Mouse (Mus musculus) heart, postnatal 10 days (tissue): ENCODE measurements around the gene Btg1. TPM values are rescaled to one million over a fixed set of nuclear protein-coding genes. Genes with fewer than 3 reads are reported as not detected.

Source experiments
- DNase-seq, 2 experiments: peaks; one replicate each; pipeline ENCODE4 v3.0.0; 2021
- intact Hi-C: fragments of 180-260 bp; cut with DNase I; formaldehyde crosslinking; loops from one replicate; pipeline ENCODE4 v1.15.1; 2025
- total RNA-seq, 2 experiments: library from RNA; stranded (reverse); gene quantifications; 2 replicates each; pipeline ENCODE4 v1.2.3; 2021

Gene Btg1
- total RNA-seq, 2 experiments from 2014 or later = 55.0 to 81.0 TPM

DNA sequence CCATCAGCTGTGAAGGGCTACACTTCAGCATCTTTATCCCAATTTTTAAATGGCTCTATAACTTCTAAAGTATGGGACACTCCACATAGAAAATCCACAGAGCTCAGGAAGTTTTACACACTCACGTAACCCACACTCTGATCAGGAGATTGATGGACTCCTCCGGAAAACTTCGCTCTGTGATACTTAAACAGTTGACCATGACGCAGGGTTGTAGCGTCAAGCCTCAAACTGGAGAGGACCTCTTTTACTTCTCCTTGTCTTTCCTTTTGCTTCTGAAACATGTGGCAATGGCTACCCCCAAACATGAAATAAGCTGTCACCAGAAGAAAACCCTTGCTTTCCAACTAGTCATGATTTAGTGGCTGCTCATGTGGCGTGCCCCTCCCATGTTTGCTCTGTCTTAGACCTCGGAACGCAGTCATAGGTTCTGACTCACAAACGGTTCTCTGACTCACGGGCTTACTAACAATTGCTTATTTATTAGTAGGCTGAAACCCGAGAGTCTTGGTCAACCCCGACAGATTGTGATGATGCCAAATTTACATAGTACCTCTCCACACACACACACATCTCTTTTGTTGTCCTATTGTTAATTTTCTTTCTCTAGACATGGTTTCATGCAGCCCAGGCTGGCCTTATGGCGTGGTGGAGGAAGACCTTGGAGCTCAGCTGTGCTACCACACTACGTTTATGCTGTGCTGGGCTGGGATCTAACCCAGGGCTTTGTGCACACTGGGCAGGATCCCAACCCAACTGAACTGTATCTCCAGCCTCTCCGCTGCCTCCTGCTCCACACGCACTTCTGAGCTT is 11.5 kb downstream of the Btg1 start:
- intact Hi-C loops = no loop called here
- DNase-seq = no peak

DNA sequence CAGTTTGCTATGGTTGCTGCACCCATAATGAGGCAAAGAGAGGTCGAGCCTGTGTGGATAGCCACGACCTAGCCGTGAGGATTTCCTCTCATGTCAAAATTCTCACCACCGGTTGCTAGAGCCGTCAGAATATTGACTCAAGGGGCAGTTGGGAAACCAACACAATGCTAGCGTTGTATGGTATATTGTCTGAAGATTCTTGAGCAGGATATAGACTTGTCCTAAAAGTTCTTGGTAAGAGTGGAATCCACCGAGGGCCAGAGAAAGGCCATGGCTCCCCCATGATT is 12.1 kb downstream of the Btg1 start:
- intact Hi-C loops = no loop called here
- DNase-seq = no peak

- intact Hi-C loops = no loop called here
- DNase-seq = no peak
These were observed 13.3 kb downstream of the Btg1 start for GRCm38 (mm10) chr10:96630110-96630509.

DNA sequence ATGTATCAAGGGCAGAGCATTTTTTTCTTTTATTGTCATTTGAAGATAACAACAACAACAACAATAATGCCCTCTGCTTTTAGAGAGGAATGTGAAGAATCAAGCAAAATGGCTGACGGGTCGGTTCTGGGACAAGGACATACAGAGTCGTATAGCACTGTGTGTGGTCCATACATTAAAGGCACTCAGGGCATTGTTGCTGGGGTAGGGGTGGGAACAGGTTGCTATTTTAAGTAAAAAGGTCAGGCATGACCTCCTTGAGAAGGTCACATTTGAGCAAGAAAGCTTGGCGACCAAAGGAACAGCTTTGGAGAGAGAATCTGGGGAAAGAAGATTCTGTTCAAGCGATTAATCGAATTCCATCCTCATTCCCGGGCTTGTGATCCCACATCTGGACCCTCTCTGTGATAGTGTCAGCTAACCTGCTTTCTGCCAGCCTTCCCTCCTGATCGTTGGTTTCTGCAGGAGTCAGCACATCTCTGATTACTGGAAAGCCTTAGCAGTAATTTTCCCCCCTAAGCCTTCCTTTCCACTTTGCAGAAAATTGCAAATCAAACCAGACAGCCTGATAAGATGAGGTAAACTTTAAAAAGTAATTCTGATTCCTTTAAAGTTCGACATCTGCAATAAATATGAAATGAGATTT is 14.4 kb downstream of the Btg1 start:
- no peak for DNase-seq
- intact Hi-C loops = no loop called here

- intact Hi-C loops = no loop called here
- no peak for DNase-seq
These were observed 15.7 kb downstream of the Btg1 start for GRCm38 (mm10) chr10:96632271-96633144.

DNA sequence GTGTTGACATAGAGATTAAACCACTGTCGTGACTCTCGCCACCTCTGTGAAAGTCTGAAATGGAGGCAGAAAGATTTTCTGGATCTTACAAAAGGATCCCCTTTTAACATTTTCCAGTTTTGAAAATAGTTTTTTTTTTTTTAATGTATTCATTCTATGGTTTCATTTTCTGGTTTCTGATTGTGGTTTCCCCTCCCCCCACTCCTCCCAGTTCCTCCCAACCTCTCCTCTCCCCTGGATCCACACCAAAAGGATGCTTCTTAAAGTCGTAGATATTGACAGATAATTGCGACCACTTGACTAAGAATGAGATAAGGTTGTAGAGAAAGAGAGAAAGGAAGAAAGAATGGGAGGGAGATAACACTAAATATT is 16.3 kb downstream of the Btg1 start:
- intact Hi-C loops = no loop called here
- no peak for DNase-seq

DNA sequence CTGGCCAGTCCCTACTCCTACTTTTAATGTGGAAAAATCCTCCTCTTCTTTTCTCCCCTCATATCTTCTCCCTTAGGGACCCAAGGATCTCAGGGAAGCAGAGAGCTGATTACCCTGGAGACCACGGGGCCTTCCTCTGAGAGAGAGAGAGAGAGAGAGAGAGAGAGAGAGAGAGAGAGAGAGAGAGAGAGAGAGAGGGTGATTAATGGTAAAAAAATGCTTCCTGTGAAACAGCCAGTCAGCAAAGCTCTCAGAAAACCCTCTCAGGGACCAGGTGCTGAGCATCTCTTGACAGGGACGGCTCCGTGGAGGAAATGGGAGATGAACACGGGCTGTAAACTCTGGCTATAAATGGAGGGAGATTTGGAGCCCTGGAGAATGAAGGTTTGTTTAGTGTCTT is 18.7 kb downstream of the Btg1 start:
- intact Hi-C loops = no loop called here
- DNase-seq = no peak

- DNase-seq = no peak
- intact Hi-C loops = no loop called here
These were observed 21.7 kb downstream of the Btg1 start for GRCm38 (mm10) chr10:96638477-96638876.

DNA sequence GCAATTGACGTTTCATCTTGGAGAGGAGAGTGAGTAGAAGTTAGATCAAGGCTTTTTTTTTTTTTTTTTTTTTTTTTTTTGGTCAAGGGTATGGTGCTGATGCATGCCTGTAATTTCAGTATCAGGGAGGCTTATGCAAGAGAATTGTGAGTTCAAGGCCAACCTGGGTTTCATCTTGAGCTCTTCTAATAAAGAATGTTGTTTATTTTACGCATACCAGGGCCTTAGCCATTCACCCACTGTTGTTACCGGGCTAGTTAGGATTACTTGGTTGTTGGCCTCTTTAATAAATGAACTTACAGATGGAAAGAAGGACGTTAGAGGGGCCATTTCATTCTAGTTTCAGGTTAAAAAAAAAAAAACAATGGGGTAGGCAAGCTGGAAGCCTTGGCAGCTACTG is 25.2 kb downstream of the Btg1 start:
- no peak for DNase-seq
- intact Hi-C loops = no loop called here

DNA sequence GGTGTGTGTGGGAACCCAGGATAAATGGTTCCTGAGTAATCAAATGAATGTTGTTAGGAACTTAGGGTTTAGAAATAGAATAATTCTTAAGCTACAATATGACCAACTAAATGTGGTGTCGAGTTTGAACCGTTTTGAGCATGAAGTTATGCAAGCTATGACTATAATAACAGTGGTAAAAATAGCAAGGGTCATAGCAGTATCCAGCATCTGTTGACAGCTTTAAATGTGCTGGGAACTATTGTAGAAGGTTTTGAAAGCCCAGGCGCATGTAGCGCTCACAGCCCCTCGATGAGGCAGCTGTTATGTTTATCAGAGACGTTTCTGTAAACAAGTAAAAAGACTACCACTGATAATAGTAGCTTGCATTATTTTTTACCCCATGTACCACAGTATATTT is 25.9 kb downstream of the Btg1 start:
- peak; percentile 31 to 36 for DNase-seq
- intact Hi-C loops = no loop called here

- intact Hi-C loops = loop anchor here (5.0 kb wide), 1 partner anchor 82 kb away; no protein-coding TSS in a partner anchor
These were observed 28.4 kb downstream of the Btg1 start for GRCm38 (mm10) chr10:96645183-96645582.

DNA sequence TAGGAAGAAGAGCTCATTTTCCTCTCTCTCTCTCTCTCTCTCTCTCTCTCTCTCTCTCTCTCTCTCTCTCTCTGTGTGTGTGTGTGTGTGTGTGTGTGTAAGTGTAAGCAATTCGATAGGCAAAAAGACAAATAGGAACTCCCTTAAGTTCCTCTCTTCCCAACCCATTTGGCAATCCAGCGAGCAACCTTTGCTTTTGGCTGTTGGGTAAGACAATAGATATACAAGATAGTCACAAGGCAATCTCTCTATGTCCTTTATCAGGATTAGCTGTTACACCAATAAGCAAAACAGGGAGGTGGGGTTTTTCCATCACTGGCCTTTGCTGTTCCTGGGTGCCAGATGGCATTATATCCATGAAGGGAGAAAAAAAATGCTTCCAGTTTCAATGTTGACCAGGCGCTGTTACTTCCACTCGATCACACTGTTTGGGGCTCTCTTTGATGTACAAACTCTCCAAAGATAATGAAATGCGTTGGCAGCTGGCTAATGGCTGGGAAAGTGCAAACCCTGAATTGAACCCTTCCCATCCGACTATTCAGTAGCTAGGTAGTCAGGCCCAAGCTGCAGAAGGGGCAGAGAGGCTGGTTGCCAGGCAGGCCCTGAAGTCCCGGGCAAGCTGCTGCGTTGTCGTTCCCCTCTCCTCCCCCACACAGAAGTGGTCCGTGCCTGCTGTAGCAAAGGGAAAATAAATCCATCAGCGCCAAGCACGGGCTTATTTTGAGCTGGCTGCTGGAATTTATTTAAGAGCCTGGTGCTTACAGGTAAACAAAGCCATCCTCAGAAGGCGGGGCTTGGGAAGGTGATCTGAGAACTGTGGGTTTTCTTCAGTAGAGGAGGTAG is 29.4 kb downstream of the Btg1 start:
- DNase-seq = peak in 1 of 2 experiments; percentile 19
- intact Hi-C loops = loop anchor here (5.0 kb wide), 1 partner anchor 81 kb away; no protein-coding TSS in a partner anchor

More at GRCm38 (mm10) chr10:96645183-96645582, 28.4 kb downstream of the Btg1 start:
- DNase-seq = no peak

GRCm38 (mm10) chr10:96646867-96647462 is 30.2 kb downstream of the Btg1 start:
- no peak for DNase-seq
- intact Hi-C loops = loop anchor here (5.0 kb wide), 1 partner anchor 80 kb away; no protein-coding TSS in a partner anchor

DNA sequence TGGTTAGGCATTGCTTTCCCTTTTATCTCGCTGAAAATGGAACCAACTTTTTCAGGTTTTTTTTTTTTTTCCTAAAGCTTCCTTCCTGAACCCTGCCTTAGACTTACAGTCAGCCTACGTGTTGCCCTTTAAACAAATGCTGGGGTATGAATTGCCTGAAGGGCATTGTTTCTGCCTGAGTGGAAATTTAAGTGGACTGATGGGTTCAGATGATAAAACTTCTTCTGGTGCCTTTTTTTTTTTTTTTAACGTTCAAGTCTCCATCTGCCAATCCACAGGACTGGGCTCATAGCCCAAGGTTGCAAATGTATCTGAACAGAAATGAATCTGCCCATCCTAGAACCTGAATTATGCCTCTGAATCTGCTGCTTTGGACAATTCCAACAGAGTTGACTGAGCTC is 31.4 kb downstream of the Btg1 start:
- intact Hi-C loops = loop anchor here (5.0 kb wide), 1 partner anchor 79 kb away; no protein-coding TSS in a partner anchor
- DNase-seq = no peak

GRCm38 (mm10) chr10:96649524-96649923 is 32.7 kb downstream of the Btg1 start:
- intact Hi-C loops = loop anchor here (5.0 kb wide), 1 partner anchor 78 kb away; no protein-coding TSS in a partner anchor
- DNase-seq = no peak

DNA sequence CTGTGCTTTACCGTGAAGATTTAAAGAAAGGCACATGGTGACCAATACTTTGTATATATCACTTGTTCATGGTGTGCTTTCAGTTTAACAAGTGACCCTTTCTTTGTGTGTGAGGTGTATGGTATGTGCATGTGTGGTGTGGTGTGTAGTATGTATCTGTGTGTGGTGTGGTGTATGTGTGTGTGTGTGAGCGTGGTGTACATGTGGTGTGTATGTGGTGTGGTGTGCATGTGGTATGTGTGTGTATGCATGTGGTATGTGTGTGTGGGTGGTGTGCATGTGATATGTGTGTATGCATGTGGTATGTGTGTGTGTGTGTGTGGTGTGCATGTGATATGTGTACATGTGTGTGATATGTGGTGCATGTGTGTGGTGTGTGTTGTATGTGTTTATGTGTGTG is 35.6 kb downstream of the Btg1 start:
- intact Hi-C loops = no loop called here
- DNase-seq = no peak

DNA sequence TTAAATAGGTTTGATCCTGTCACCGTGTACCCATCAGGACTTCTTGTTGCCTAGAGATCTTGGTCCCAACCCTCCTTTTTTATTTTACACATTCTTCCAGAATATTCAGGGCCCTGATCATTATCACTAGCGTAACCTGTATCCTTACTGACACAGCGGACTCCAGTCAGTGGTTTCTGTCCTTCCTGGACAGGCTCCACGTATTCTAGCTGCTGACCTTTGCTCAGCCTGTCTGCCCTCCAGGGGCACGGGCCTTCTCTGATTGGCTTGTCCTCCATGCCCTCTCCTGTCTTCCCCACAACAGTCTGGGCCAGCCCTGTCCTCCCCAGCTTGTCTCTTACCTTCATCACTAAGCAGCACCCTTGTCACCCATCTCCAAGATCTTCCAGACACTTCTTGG is 36.2 kb downstream of the Btg1 start:
- intact Hi-C loops = no loop called here
- DNase-seq = no peak

DNA sequence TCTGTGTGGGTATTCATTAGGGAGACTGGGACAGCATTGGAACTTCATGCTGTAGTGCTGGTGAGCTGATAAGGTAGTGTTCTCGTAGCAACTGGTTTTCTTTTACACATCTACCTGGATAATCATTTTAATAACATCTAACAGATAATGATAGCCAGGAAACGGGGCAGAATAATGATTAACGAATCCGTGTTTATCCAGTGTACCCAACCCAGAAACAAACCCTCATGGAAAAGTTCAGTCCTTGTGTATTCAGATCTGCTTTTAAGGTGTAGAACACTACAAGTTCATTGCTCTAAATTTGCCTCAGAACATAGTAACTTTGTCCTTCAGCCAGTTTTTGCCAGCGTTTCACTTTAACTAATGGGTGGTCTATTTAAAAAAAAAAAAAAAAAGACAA is 37.3 kb downstream of the Btg1 start:
- intact Hi-C loops = no loop called here
- no peak for DNase-seq

- no peak for DNase-seq
These were observed 37.8 kb downstream of the Btg1 start for GRCm38 (mm10) chr10:96654576-96654975.

DNA sequence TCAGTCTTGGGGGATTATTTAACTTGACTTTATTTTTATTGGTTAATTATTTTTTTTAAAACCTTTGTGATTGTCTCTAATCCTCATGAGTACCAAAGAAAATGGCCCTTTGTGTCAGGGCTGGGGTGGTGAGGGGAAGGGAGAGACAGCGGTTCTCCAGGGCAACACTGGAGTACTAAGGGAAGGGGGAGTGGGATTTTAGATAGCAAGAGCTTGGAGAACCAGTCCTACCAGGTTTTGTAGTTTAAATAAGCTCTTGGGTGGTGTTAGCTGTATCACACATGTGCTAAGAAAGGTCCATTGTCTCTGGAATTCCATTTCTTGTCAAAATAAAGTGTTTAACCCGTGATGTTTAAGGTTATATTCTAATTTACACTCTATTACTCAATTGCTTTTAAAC is 38.3 kb downstream of the Btg1 start:
- no peak for DNase-seq
- intact Hi-C loops = no loop called here

More at GRCm38 (mm10) chr10:96654576-96654975, 37.8 kb downstream of the Btg1 start:
- intact Hi-C loops = no loop called here
